Mouse (Mus musculus) C2C12 (cell line): ENCODE measurements around the gene Mst1.

ENCODE experiments used
- CEBPB ChIP-seq: IDR thresholded peaks from one replicate; pipeline ENCODE4 v1.6.1; 2011; ENCODE audit warnings: low read depth, mild to moderate bottlenecking, control low read depth, moderate library complexity
- CTCF ChIP-seq: IDR thresholded peaks from one replicate; pipeline ENCODE4 v1.5.1; 2011; ENCODE audit not compliant: control insufficient read depth, insufficient read depth, insufficient read length
- MAX ChIP-seq: IDR thresholded peaks from one replicate; pipeline ENCODE4 v1.6.1; 2011; ENCODE audit warnings: mild to moderate bottlenecking, control low read depth
- MYOD1 ChIP-seq: IDR thresholded peaks from one replicate; pipeline ENCODE4 v1.6.1; 2011; ENCODE audit warnings: low read depth; ENCODE audit not compliant: control insufficient read depth, insufficient read length
- MYOG ChIP-seq: IDR thresholded peaks from one replicate; pipeline ENCODE4 v1.6.1; 2011; ENCODE audit not compliant: control insufficient read depth, insufficient read length; ENCODE audit errors: extremely low read depth
- USF1 ChIP-seq: IDR thresholded peaks from one replicate; pipeline ENCODE4 v1.6.1; 2011; ENCODE audit warnings: low read depth, mild to moderate bottlenecking, control low read depth, moderate library complexity

DNA sequence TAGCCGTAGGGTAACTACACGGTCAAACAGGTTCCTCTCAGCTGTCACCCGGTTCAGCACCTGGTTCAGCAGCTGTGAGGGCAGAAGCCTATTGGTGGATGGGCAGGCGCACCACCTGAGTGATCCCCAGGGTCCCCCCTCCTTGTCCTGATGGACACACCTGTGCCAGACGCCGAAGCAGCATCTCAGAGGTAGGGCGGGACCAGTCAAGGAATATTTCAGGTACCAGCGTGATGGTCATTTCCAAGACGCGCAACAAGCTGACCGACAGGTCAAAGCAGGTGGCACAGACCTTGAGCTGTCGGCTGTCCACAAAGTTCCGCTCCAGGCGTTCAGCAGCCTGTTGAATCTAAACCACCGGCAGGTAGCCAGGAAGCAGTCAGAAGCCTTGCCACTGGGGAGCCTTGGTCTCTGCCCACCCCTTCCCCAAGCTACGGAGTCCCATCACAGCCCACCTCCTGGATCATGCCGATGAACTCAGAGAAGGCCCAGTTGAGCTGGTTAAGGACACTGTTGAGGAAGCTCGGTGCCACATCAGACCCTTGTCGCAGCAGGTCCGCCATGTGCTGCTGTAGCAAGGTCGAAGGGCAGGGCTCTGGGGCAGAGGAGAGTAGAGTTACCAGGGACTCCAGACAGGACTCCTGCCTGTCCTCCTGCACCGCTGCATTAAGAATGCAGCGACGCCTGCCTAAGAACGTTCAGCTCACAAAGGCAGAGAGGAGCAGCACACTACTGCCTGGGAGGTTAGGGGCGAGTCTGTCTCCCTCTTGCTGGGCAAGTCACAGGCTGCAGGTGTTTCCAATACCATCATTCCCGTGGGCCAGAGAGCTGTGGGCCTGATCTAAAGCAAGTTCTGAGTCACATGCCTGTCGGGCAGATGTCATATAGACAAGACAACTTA lies 23.6 kb upstream of the Mst1 start:
- no peak for TF ChIP-seq CTCF
- no peak for TF ChIP-seq MYOD1
- TF ChIP-seq USF1, result no peak
- no peak for TF ChIP-seq MAX
- TF ChIP-seq MYOG, result no peak
- TF ChIP-seq CEBPB, result no peak
